Mouse (Mus musculus): ENCODE results near the gene T. TPM values are rescaled to one million over a fixed set of nuclear protein-coding genes. Genes with fewer than 3 reads are reported as not detected.

T gene
- total RNA-seq, 2 experiments from 2014 or later: not detected

DNA sequence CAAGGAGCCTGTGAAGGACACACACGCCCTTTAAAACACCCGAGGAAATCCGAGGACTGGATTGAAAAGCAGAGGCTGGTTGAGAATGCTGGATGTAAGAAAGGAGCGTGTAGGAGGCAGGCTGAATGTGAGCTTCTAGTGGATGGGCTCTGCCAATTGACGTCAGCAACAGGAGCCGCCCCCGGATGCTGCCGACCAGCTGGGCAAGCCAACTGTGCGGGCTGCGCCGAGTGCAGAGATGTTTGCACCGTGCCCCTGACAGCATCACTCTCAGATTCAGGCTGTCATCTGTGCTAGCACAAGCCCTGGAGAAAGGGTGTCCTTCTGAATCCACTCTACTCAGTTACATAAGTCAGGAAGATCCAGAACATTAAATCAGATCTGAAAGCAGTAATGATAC lies 53.6 kb downstream of the T start:
- DNase-seq (ENCODE audit: low spot score): peak; percentile 51
- intact Hi-C loops (cut with DNase I): no loop called here

DNA sequence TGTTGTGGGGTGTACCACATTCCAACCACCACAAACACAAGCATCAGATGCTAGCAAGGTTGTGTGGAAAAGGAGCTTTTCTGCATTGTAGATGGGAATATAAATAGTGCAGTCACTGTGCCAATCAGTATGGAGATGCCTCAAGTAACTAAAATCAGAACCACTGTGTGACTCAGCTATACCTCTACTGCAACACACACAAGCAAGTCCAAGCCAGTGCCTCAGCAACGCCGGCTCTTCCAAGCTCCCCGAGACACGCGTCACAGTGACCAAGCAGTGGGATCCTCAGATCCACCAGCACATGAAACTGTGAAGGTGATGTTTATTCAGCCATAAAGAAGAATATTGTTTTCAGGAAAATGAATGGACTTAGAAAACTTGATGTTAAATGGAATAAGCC lies 56.7 kb downstream of the T start:
- no peak for DNase-seq (ENCODE audit: low spot score)
- intact Hi-C loops (cut with DNase I): no loop called here

Other genes starting within 250 kb of the T start
- not detected for gene Ccr6, start 198.4 kb upstream of the T start, total RNA-seq (2021)
- 100 to 1,000 TPM; 784 to 801 TPM for gene Mpc1, start 151.5 kb upstream of the T start, total RNA-seq (2021)
- 10 to 100 TPM; 15.9 to 17.6 TPM for gene Sft2d1, start 123.3 kb upstream of the T start, total RNA-seq (2021)
- under 1 TPM; 0.25 to 0.44 TPM for gene Prr18, start 97.0 kb upstream of the T start, total RNA-seq (2021)
- under 1 TPM; 0.31 to 0.47 TPM for gene T2, start 78.4 kb upstream of the T start, total RNA-seq (2021)
- gene Pde10a, start 90.9 kb downstream of the T start, total RNA-seq (2021): 1 to 10 TPM; 2.5 to 4.5 TPM
- gene Gm17087, start 132.5 kb downstream of the T start, total RNA-seq (2021): not detected

Data from heart, postnatal 25 days (tissue).